Mouse (Mus musculus) midbrain, postnatal 0 days (tissue): Measurements from ENCODE around the gene Myt1l. TPM values are rescaled to one million over a fixed set of nuclear protein-coding genes. Genes with fewer than 3 reads are reported as not detected.

Source experiments
- ATAC-seq: fragments of 200-750 bp; cut with Nextera tagmentation; 2 replicates; pipeline ENCODE4 v1.8.0; 2017; ENCODE audit warnings: moderate number of reproducible peaks, mild to moderate bottlenecking, moderate TSS enrichment, moderate library complexity; ENCODE audit not compliant: low FRiP score
- DNase-seq: peaks from one replicate; pipeline ENCODE4 v3.0.0-alpha.2; 2015; ENCODE audit warnings: low spot score
- H3K27ac ChIP-seq: fragments of 300-500 bp; sonication (generic); 2 replicates; pipeline ENCODE4 v1.5.1; 2014; ENCODE audit warnings: low read depth, mild to moderate bottlenecking, low read length, mixed read lengths
- H3K27me3 ChIP-seq: fragments of 300-500 bp; sonication (generic); 2 replicates; pipeline ENCODE4 v1.6.1; 2014; ENCODE audit warnings: low read length, control low read depth, mixed read lengths; ENCODE audit not compliant: insufficient read depth
- H3K36me3 ChIP-seq: fragments of 300-500 bp; sonication (generic); 2 replicates; pipeline ENCODE4 v1.6.1; 2014; ENCODE audit warnings: low read length, control low read depth, mixed read lengths; ENCODE audit not compliant: insufficient read depth
- H3K4me1 ChIP-seq: fragments of 300-500 bp; sonication (generic); 2 replicates; pipeline ENCODE4 v1.6.1; 2014; ENCODE audit warnings: mild to moderate bottlenecking, control low read depth, antibody characterized with exemption, low read length, mixed read lengths; ENCODE audit not compliant: insufficient read depth
- H3K4me2 ChIP-seq: fragments of 300-500 bp; sonication (generic); 2 replicates; pipeline ENCODE4 v1.6.1; 2014; ENCODE audit warnings: low read depth, mild to moderate bottlenecking, low read length, mixed read lengths; ENCODE audit not compliant: poor library complexity, severe bottlenecking
- H3K4me3 ChIP-seq: fragments of 300-500 bp; sonication (generic); 2 replicates; pipeline ENCODE4 v1.5.1; 2014; ENCODE audit warnings: low read depth, mild to moderate bottlenecking, low read length, moderate library complexity
- H3K9ac ChIP-seq: fragments of 300-500 bp; sonication (generic); replicated peaks from 2 replicates; pipeline ENCODE4 v1.6.1; 2014; ENCODE audit warnings: mild to moderate bottlenecking, low read length, moderate library complexity, mixed read lengths; ENCODE audit not compliant: poor library complexity, severe bottlenecking
- H3K9me3 ChIP-seq: fragments of 300-500 bp; sonication (generic); 2 replicates; pipeline ENCODE4 v1.6.1; 2016; ENCODE audit warnings: low read length, control low read depth
- CTCF ChIP-seq: IDR thresholded peaks from 2 replicates; pipeline ENCODE4 v1.5.1; 2016; ENCODE audit warnings: antibody characterized with exemption, mild to moderate bottlenecking
- WGBS: fragments of 180-500 bp; shearing (Covaris S2); extraction: QIAGEN DNeasy Blood & Tissue Kit; methylation state at CpG from one replicate; pipeline ENCODE4 v1.1.7; 2014; 5-methylcytosine and 5-hydroxymethylcytosine counted together
- polyA plus RNA-seq: library from polyadenylated mRNA; unstranded; fragments of >200 nt; fragmentation: Nextera tagmentation; extraction: Ambion mirVana; gene quantifications from 2 replicates; pipeline ENCODE4 v1.2.1, GENCODE M21; 2015
- total RNA-seq: library from RNA; depleted of rRNA; stranded (reverse); fragments of >200 nt; gene quantifications from 2 replicates; pipeline ENCODE4 v1.2.3, GENCODE M21; 2014

The Myt1l gene
- total and polyA plus RNA-seq, 2 experiments from 2014 or later = 104 to 223 TPM

DNA sequence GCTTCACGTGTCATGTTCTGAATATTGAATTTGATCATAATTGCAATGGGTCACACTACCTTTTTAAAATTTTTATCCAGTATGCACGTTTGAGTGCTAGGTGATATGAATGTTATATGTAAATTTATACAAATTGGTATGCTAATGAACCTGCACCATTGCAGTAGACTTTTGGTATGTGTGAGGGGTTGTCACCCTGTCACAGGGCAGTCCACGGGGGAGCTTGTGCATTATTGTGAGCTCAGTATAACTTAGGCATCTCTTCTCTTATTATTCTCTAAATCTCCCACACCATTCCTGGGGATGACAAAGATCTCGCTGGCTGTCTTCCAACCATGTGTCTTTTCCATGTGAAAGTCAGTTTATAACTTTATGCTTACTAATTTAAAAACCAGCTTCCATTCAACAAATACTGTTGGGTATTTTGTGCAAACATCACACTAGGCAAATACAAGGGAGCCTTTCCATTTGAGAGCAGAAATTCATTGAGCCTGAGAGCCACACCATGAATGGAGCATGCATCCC is 222.5 kb downstream of the Myt1l start:
- no peaks in the 10 kb centered on the region for H3K9me3 ChIP-seq
- H3K27ac ChIP-seq = no peak overlapping the region
- H3K4me1 ChIP-seq = no peaks in the 10 kb centered on the region
- WGBS = 56% methylated on average over 4 of the region's 4 CpGs
- no peak overlapping the region for H3K4me2 ChIP-seq
- no peak overlapping the region for H3K9ac ChIP-seq
- no peak for TF ChIP-seq CTCF
- ATAC-seq (no peak), DNase-seq (no peak)
- no peak overlapping the region for H3K4me3 ChIP-seq
- H3K27me3 ChIP-seq = no peaks in the 10 kb centered on the region
- H3K36me3 ChIP-seq = no peaks in the 10 kb centered on the region; the same call in 1 of the 2 replicates

DNA sequence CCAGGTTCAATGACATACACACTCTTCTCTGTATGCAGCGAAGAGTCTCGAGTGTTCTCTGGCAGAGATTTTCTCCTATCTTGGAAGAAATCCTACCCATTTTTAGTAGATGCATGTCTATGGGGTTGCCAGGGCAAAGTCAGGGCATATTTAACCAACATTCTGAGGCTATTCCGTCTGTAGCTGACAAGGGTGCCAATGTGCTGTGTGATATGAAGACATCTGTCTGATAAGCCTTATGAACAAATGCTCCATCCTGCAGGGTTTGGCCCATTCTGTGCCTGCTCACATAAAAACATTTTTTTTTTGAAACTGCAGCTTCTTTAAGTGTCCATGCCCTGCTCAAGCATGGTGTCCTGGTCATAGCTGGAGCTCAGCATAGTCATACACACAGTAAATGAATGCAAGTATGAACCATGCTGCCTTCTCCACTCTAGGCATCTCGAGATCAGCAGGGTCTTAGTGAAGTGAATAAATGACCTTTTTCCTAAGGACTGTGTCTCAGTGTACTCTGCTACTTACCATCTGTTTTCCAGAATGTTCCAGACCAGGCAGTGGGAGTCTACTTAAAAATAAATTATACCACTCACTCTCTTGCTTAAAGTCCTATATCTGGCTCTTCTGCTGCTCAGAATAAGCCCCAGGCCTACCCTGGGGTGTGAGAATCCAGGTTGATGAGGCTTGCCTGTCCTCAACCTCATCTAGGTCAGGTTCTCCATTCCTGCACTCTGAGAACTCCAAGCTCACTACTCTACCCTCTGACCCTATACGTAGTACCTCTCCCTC is 227.1 kb downstream of the Myt1l start:
- Histone ChIP-seq H3K36me3 (no peaks in the 10 kb centered on the region; the same call in 1 of the 2 replicates), H3K9ac (no peak overlapping the region), H3K4me3 (no peak overlapping the region), H3K4me1 (no peaks in the 10 kb centered on the region), H3K4me2 (no peak overlapping the region), H3K27ac (no peak overlapping the region), H3K9me3 (no peaks in the 10 kb centered on the region), H3K27me3 (no peaks in the 10 kb centered on the region)
- DNase-seq (no peak), ATAC-seq (no peak)
- no peak for TF ChIP-seq CTCF
- 86% methylated on average over 5 of the region's 5 CpGs for WGBS

GRCm38 (mm10) chr12:29755872-29756265 is 227.7 kb downstream of the Myt1l start:
- no peaks in the 10 kb centered on the region for H3K27me3 ChIP-seq
- WGBS = 86% methylated on average over 3 of the region's 3 CpGs
- H3K36me3 ChIP-seq = no peaks in the 10 kb centered on the region; the same call in 1 of the 2 replicates
- DNase-seq (no peak), ATAC-seq (no peak)
- H3K4me3 ChIP-seq = no peak overlapping the region
- no peak overlapping the region for H3K4me2 ChIP-seq
- no peak overlapping the region for H3K27ac ChIP-seq
- no peaks in the 10 kb centered on the region for H3K4me1 ChIP-seq
- TF ChIP-seq CTCF = no peak
- no peaks in the 10 kb centered on the region for H3K9me3 ChIP-seq
- no peak overlapping the region for H3K9ac ChIP-seq

- no peak overlapping the region for H3K4me3 ChIP-seq
- no peaks in the 10 kb centered on the region for H3K9me3 ChIP-seq
- H3K36me3 ChIP-seq = no peaks in the 10 kb centered on the region
- TF ChIP-seq CTCF = no peak
- no peak overlapping the region for H3K27ac ChIP-seq
- no peak for DNase-seq
- H3K9ac ChIP-seq = no peak overlapping the region
- no peaks in the 10 kb centered on the region for H3K4me1 ChIP-seq
- ATAC-seq = no peak
- H3K4me2 ChIP-seq = no peak overlapping the region
- WGBS = 79% methylated on average over 4 of the region's 4 CpGs
- no peaks in the 10 kb centered on the region for H3K27me3 ChIP-seq
These were observed 232.4 kb downstream of the Myt1l start for GRCm38 (mm10) chr12:29760611-29761010.

- no peak for TF ChIP-seq CTCF
- Histone ChIP-seq H3K4me3 (no peak overlapping the region), H3K9me3 (no peaks in the 10 kb centered on the region), H3K27ac (no peak overlapping the region), H3K36me3 (no peaks in the 10 kb centered on the region), H3K4me1 (no peaks in the 10 kb centered on the region), H3K4me2 (no peak overlapping the region), H3K9ac (no peak overlapping the region), H3K27me3 (no peaks in the 10 kb centered on the region)
- DNase-seq (no peak), ATAC-seq (no peak)
- 97% methylated on average over 1 of the region's 1 CpGs for WGBS
These were observed 238.0 kb downstream of the Myt1l start for GRCm38 (mm10) chr12:29766158-29766557.

DNA sequence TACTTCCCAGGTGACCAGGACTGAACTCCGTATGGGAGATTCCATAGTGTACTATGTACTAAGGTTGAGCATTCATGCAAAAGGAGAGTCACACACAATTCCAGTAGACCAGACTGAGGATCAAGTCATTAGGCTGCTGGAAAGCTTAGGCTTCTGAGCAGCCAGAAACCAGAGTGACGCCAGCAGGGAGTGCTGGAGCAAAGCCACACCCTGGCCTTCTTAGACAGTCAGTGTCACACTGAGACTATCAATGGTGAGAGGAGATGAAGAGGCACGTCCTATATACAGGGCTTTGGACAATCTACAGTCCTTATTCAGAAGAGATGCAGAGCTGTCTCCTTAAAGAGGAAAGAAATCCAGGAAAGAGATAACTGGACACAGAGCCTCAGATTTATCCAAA is 243.6 kb downstream of the Myt1l start:
- DNase-seq (no peak), ATAC-seq (no peak)
- Histone ChIP-seq H3K4me2 (no peak overlapping the region), H3K27me3 (no peaks in the 10 kb centered on the region), H3K9ac (no peak overlapping the region), H3K9me3 (no peaks in the 10 kb centered on the region), H3K4me1 (no peaks in the 10 kb centered on the region), H3K27ac (0 out of 2 replicates have a peak overlapping the region, but pooled peaks have one; percentile 19), H3K4me3 (no peak overlapping the region), H3K36me3 (no peaks in the 10 kb centered on the region)
- WGBS = 76% methylated on average over 3 of the region's 3 CpGs
- TF ChIP-seq CTCF = no peak
